Mouse (Mus musculus) forebrain, embryonic 15.5 days (tissue): Measurements from ENCODE around the gene Npnt. TPM values are rescaled to one million over a fixed set of nuclear protein-coding genes. Genes with fewer than 3 reads are reported as not detected.
A peak's percentile ranks its signal among the peaks of the same experiment; 100 is the strongest.

Experiments used
- ATAC-seq: fragments of 200-750 bp; cut with Nextera tagmentation; replicated peaks from 2 replicates; pipeline ENCODE4 v1.8.0; 2017; ENCODE audit warnings: mild to moderate bottlenecking, moderate TSS enrichment, moderate library complexity
- H3K27ac ChIP-seq: fragments of 300-500 bp; sonication (generic); replicated peaks from 2 replicates; pipeline ENCODE4 v1.5.1; 2015; ENCODE audit warnings: mild to moderate bottlenecking, inconsistent platforms
- H3K27me3 ChIP-seq: fragments of 300-500 bp; sonication (generic); 2 replicates; pipeline ENCODE4 v1.6.1; 2015; ENCODE audit warnings: inconsistent platforms
- H3K36me3 ChIP-seq: fragments of 300-500 bp; sonication (generic); 2 replicates; pipeline ENCODE4 v1.6.1; 2015; ENCODE audit warnings: mild to moderate bottlenecking, inconsistent platforms
- H3K4me1 ChIP-seq: fragments of 300-500 bp; sonication (generic); 2 replicates; pipeline ENCODE4 v1.6.1; 2015; ENCODE audit warnings: inconsistent platforms
- H3K4me2 ChIP-seq: fragments of 300-500 bp; sonication (generic); replicated peaks from 2 replicates; pipeline ENCODE4 v1.6.1; 2015; ENCODE audit warnings: mild to moderate bottlenecking, inconsistent platforms
- H3K4me3 ChIP-seq: fragments of 300-500 bp; sonication (generic); 2 replicates; pipeline ENCODE4 v1.5.1; 2015; ENCODE audit warnings: mild to moderate bottlenecking, inconsistent platforms
- H3K9ac ChIP-seq: fragments of 300-500 bp; sonication (generic); replicated peaks from 2 replicates; pipeline ENCODE4 v1.6.1; 2015; ENCODE audit warnings: mild to moderate bottlenecking, inconsistent platforms
- H3K9me3 ChIP-seq: fragments of 300-500 bp; sonication (generic); 2 replicates; pipeline ENCODE4 v1.6.1; 2016; ENCODE audit warnings: inconsistent platforms
- WGBS: fragments of 180-500 bp; shearing (Covaris S2); methylation state at CpG from one replicate; pipeline ENCODE4 v1.1.7; 2015; ENCODE audit warnings: mixed read lengths; 5-methylcytosine and 5-hydroxymethylcytosine counted together
- polyA plus RNA-seq: library from polyadenylated mRNA; unstranded; fragments of >200 nt; fragmentation: Nextera tagmentation; extraction: Ambion mirVana; gene quantifications from 2 replicates; pipeline ENCODE4 v1.2.1, GENCODE M21; 2015

The Npnt gene
- polyA plus RNA-seq, 1 experiment from 2014 or later = 8.2 TPM

DNA sequence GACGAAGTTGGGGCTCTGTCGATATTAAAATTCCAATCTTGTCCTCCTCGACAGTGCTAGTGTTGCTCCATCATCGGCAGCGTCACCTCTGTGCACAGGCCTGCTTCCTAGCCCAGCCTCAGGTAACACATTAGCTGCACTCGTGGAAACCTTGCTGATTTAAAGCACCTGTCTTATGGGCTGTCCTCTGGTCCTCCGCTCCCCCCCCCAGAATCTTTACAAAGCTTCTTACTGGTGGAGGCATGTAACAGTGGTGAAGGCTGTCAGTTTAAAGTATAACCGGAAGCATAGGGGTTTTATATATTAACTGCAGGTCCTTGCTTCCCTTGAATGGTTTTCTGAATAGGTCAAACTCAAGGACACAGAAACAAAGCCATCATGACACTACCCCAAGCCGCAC lies 66.8 kb downstream of the Npnt start:
- ATAC-seq = no peak
- H3K9me3 ChIP-seq = no peaks in the 10 kb centered on the region
- peaks cover 6% of the 10 kb centered on the region; the same call in 1 of the 2 replicates for H3K4me1 ChIP-seq
- WGBS = 90% methylated on average over 9 of the region's 9 CpGs
- no peaks in the 10 kb centered on the region for H3K27me3 ChIP-seq
- no peaks in the 10 kb centered on the region for H3K36me3 ChIP-seq
- H3K9ac ChIP-seq = no peak overlapping the region
- H3K27ac ChIP-seq = no peak overlapping the region
- H3K4me3 ChIP-seq = no peak overlapping the region
- no peak overlapping the region for H3K4me2 ChIP-seq

DNA sequence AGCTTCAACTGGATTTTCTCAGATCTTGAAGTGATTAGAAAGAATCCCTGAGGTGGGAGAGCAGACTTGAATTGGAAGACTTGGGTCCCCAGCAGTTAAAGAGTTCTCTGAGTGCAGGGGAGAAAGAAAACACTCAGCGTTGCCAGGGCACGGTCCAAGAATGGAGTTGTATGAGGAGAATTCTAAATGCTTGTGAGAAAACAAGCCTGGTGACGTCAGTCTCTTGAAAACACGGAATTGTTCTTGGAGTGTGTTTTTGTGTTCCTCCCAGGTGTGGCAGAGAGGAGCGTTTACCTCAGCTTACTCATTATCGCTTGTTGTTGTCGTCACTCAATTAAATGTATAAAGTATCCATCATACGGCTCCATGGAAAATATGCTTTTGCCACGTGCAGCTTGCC lies 69.3 kb downstream of the Npnt start:
- ATAC-seq = peak; percentile 43; the same call in 1 of the 2 replicates

DNA sequence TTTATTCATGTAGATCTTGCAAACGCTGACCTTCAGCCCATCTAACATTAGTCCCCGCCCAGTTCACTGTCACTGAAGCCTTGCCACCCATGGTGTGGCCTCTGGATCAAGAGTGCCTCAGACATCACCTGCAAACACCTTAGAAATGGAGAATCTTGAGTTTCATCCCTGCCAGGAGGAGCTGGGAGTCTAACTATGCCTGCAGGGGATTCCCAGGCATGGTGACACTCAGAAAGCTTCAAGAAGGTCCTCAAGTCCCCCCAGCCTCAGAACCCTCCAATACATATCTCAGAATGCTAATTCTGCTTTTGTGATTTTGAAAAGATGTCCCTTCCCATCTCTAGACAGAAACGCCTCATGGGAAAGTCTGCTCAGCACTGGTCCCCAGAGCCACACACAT lies 69.7 kb downstream of the Npnt start:
- WGBS = 83% methylated on average over 3 of the region's 3 CpGs
- no peak for ATAC-seq
- Histone ChIP-seq H3K27me3 (no peaks in the 10 kb centered on the region), H3K4me3 (no peak overlapping the region), H3K9ac (no peak overlapping the region), H3K4me1 (peaks cover 6% of the 10 kb centered on the region; the same call in 1 of the 2 replicates), H3K4me2 (0 out of 2 replicates have a peak overlapping the region, but pooled peaks have one; percentile 5), H3K9me3 (no peaks in the 10 kb centered on the region), H3K36me3 (no peaks in the 10 kb centered on the region), H3K27ac (no peak overlapping the region)

More for the DNA sequence above, 69.3 kb downstream of the Npnt start:
- no peaks in the 10 kb centered on the region for H3K9me3 ChIP-seq
- H3K4me1 ChIP-seq = peaks cover 6% of the 10 kb centered on the region; the same call in 1 of the 2 replicates
- H3K36me3 ChIP-seq = no peaks in the 10 kb centered on the region
- 43% methylated on average over 9 of the region's 9 CpGs for WGBS
- H3K27ac ChIP-seq = no peak overlapping the region
- 0 out of 2 replicates have a peak overlapping the region, but pooled peaks have one; percentile 5 for H3K4me2 ChIP-seq
- H3K9ac ChIP-seq = no peak overlapping the region
- H3K27me3 ChIP-seq = no peaks in the 10 kb centered on the region
- H3K4me3 ChIP-seq = no peak overlapping the region

DNA sequence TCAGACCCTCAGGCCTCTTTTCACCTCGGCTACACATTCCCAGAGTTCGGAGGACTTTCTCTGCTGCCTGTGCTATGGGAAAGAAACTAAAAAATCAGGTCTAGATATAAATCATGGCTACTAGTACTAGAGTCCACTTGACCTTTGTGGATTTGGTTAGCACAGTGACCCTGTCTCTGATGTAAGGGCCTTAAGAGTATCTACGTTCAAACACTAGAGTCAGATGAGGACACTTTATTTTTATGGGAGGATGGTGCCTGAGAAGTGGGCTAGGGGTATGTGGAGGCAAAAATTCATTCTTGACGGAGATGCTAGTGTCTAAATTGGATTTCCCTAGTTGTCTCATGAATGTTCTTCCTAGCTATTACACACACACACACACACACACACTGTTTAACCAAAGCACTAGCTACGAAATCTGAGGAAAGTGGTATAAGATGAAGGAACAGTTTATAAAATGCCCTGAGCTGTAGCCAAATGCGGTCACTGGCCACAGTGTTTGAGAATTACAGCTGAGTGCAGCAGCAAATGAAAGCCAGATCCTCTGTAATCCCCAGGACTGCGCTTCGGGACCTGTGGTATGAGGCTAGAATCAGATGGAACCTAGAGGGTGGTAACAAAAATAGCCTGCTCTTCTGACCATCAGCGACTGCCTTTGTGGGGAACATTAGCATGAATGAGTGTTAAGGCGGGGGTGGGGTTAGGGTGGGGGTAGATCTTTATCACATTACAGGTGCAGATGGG lies 73.0 kb downstream of the Npnt start:
- no peaks in the 10 kb centered on the region for H3K9me3 ChIP-seq

DNA sequence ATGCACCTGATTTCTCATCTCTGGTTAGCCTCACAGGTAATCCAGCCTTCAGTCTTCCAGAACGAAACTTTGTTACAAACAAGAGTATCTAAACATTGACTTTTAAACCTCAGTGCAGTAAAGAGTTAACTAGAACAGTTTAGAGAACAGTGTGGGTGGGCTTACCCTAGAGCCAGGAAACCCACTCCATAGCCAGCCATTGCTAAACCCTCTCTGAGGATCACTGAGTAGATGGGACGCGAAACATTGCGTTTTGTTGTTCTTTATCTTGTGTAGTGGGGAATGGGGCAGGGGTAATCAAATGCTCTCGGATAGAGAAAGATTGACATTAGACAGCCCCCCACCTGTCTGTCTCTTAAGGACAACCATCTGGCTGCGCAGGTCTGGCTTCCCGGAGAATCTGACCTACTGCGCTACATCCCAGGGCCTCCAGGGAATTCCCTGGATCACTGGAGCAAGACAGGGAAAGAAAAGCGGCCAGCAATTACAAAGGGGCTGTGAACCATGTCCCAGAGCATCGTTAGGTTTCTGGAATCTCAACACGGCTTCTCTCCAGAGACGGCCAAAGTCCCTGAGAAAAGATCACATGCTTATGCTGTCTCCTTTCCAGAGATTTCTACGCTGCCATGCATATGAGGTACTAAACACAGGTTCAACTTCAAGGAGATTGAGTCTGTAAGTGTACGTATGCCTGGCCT lies 73.9 kb downstream of the Npnt start:
- Histone ChIP-seq H3K27ac (no peak overlapping the region), H3K9ac (no peak overlapping the region), H3K4me3 (no peak overlapping the region), H3K9me3 (no peaks in the 10 kb centered on the region), H3K36me3 (no peaks in the 10 kb centered on the region), H3K4me1 (peaks cover 6% of the 10 kb centered on the region; the same call in 1 of the 2 replicates), H3K27me3 (no peaks in the 10 kb centered on the region), H3K4me2 (no peak overlapping the region)
- no peak for ATAC-seq
- WGBS = 46% methylated on average over 14 of the region's 14 CpGs

More for the DNA sequence above, 73.0 kb downstream of the Npnt start:
- ATAC-seq = no peak
- no peak overlapping the region for H3K4me2 ChIP-seq
- H3K4me1 ChIP-seq = peaks cover 6% of the 10 kb centered on the region; the same call in 1 of the 2 replicates
- H3K4me3 ChIP-seq = no peak overlapping the region
- H3K36me3 ChIP-seq = no peaks in the 10 kb centered on the region
- 75% methylated on average over 10 of the region's 10 CpGs for WGBS
- no peak overlapping the region for H3K9ac ChIP-seq
- H3K27ac ChIP-seq = no peak overlapping the region
- no peaks in the 10 kb centered on the region for H3K27me3 ChIP-seq

DNA sequence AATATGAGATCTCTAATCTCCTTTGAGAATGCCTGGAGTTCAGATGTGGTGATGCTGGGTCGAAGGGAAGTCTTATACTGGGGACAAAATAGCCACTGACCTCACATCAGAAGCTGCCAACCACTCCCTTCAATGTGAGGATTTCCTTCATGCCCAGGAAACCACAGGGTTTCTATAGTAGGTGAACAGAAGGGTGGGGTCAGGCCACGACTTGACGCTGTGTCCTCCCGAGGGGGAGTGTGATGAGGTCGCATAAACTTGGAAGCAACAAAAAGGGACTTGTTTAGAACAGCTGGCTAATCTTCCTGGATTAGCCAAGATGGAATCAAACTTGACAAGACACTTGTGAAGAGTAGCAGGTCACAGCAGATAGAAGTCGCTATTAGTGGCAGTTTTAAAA lies 76.8 kb downstream of the Npnt start:
- no peak overlapping the region for H3K4me3 ChIP-seq
- no peaks in the 10 kb centered on the region for H3K36me3 ChIP-seq
- no peaks in the 10 kb centered on the region for H3K27me3 ChIP-seq
- H3K27ac ChIP-seq = no peak overlapping the region
- no peak overlapping the region for H3K4me2 ChIP-seq
- 56% methylated on average over 6 of the region's 6 CpGs for WGBS
- 0 out of 2 replicates have a peak, but pooled peaks cover under 1% of the 10 kb centered on the region for H3K4me1 ChIP-seq
- no peak overlapping the region for H3K9ac ChIP-seq
- H3K9me3 ChIP-seq = no peaks in the 10 kb centered on the region
- ATAC-seq = no peak

DNA sequence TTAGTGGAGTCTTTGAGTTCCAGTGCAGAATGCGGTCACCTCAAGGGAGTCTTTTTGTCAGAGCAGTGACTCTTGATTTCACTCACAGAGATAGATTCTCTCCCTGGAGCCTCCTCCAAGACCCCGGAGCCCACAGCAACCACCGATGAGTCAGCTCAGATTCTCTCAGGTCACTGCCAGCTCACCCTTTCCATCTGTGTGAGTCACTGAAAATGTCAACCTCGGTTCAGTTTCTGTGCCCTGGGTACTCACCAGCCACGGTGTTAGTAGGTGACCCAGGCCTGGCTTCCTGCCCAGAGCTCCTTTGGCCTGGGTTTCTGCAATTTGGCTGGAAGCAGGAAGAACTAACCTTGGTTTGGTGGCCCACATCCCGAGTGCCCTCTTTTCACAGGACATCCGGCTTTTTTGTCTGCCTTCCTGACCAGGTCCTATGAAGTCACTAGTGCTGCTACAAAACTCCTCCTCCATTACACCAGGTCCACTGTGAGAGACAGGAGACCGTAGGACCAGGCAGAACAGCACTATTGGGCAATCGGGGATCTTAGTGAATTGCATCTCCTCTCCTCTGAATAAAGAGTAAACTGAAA lies 78.7 kb downstream of the Npnt start:
- no peak overlapping the region for H3K4me2 ChIP-seq
- H3K4me3 ChIP-seq = no peak overlapping the region
- H3K4me1 ChIP-seq = 0 out of 2 replicates have a peak, but pooled peaks cover 3% of the 10 kb centered on the region
- H3K27ac ChIP-seq = no peak overlapping the region
- H3K9me3 ChIP-seq = no peaks in the 10 kb centered on the region
- H3K36me3 ChIP-seq = no peaks in the 10 kb centered on the region
- WGBS = 86% methylated on average over 9 of the region's 9 CpGs
- no peak for ATAC-seq
- H3K27me3 ChIP-seq = no peaks in the 10 kb centered on the region
- no peak overlapping the region for H3K9ac ChIP-seq

DNA sequence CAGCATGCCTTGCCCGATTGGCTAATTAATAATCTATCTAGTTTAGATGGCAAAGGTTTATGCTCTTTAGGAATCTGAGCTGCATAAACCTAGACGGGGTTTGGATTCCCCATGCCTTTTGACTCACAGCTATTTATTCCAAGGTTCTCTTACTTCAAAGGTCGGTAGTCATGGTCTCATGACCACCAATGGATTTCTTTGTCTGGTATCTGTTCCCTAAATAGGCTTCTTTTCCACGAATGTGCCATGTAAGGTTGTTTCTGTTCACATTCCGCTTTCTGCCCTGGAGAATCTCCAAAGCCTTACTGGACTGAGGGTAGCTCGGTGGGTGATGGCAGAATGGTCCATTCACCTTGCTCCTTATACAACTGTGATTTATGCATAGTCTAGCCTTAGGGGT lies 80.0 kb downstream of the Npnt start:
- no peak overlapping the region for H3K4me2 ChIP-seq
- WGBS = 80% methylated on average over 6 of the region's 6 CpGs
- no peak overlapping the region for H3K4me3 ChIP-seq
- H3K27ac ChIP-seq = no peak overlapping the region
- H3K27me3 ChIP-seq = no peaks in the 10 kb centered on the region
- ATAC-seq = no peak
- no peaks in the 10 kb centered on the region for H3K9me3 ChIP-seq
- H3K4me1 ChIP-seq = 0 out of 2 replicates have a peak, but pooled peaks cover 3% of the 10 kb centered on the region
- no peaks in the 10 kb centered on the region for H3K36me3 ChIP-seq
- H3K9ac ChIP-seq = no peak overlapping the region

DNA sequence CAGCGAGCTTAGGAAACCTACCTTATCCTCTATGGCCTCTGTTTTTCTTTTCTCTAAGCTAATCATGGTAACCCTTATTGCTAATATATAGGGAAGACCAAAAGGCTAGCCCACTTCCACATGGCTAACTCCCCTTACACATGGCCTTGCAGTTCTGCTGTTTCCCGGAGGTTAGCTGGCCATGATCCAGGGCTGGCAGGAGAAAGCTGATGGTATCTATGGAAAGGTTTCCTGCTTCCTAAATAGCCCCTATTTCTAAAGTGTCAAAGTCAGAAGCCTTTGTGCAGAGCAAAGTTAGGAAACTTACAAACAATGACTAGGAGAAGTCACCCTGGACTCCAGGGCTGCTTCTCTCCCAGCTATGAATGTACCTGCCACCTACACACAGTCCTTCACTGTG lies 81.3 kb downstream of the Npnt start:
- Histone ChIP-seq H3K4me2 (no peak overlapping the region), H3K4me1 (0 out of 2 replicates have a peak, but pooled peaks cover 3% of the 10 kb centered on the region), H3K9ac (no peak overlapping the region), H3K27ac (no peak overlapping the region), H3K36me3 (no peaks in the 10 kb centered on the region), H3K27me3 (no peaks in the 10 kb centered on the region), H3K9me3 (no peaks in the 10 kb centered on the region), H3K4me3 (no peak overlapping the region)
- 68% methylated on average over 2 of the region's 2 CpGs for WGBS
- no peak for ATAC-seq

DNA sequence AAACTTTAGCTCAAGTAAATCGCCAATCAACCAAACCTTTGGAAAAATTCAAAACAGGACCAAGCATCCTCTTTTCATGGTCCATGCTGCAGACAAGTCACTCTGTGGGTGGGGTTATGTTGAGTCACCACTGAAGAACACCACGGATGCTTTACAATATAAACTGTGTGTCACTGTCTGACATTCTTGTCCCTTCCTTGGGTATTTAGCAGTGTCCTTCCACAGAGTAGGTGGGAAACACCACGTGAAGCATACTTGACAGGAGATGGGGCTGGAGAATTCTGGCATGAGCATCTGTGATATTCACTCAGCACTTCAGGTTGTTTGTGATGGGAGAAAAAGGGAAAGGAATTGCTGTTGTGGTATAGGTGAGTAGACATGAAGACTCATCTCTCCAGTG lies 83.1 kb downstream of the Npnt start:
- WGBS = 90% methylated on average over 3 of the region's 3 CpGs

DNA sequence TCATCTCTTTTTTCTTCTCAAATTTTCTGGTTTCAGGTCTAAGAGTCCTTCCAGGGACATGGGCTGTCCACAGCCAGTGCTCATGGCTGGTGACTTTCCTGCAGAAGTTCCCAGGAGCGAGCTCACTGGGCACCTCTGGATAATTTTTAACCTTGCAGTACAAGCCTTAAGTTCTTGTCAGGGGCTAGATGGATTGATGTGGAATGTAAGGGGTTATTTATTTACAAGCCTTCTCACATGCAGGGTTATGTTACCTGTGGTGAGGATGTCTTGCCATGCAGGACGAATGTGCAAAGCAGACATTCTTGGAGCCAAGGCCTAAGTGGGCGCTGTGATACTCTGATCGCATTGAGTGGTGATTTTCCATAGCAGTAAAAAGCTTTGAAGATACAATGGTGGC lies 84.5 kb downstream of the Npnt start:
- 0 out of 2 replicates have a peak, but pooled peaks cover 3% of the 10 kb centered on the region for H3K4me1 ChIP-seq

More for the DNA sequence above, 83.1 kb downstream of the Npnt start:
- Histone ChIP-seq H3K4me1 (0 out of 2 replicates have a peak, but pooled peaks cover 3% of the 10 kb centered on the region), H3K36me3 (no peaks in the 10 kb centered on the region), H3K9me3 (no peaks in the 10 kb centered on the region), H3K4me2 (no peak overlapping the region), H3K27ac (no peak overlapping the region), H3K4me3 (no peak overlapping the region), H3K27me3 (no peaks in the 10 kb centered on the region), H3K9ac (no peak overlapping the region)
- no peak for ATAC-seq

DNA sequence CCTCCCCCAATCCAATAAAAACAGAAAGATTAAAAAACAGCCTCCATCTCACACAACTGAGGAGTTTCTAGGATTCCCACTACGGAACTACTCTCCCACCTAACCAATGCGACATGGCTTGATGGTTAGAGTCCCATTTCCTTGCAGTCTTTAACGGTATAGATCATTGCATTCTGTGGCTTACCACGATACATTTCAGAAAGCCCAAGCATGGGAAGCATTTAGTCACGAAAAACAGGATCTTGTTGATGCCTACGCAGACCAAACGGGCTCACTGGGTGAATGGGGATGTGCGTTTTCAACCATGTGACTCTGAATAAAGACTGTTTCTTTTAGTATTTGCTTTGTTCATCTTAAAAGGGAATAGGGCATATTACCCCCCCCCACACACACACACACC lies 85.1 kb downstream of the Npnt start:
- H3K4me3 ChIP-seq = no peak overlapping the region
- H3K4me2 ChIP-seq = no peak overlapping the region
- H3K9me3 ChIP-seq = no peaks in the 10 kb centered on the region
- H3K27me3 ChIP-seq = no peaks in the 10 kb centered on the region
- no peaks in the 10 kb centered on the region for H3K36me3 ChIP-seq
- no peak overlapping the region for H3K27ac ChIP-seq
- H3K4me1 ChIP-seq = 0 out of 2 replicates have a peak, but pooled peaks cover 3% of the 10 kb centered on the region
- H3K9ac ChIP-seq = no peak overlapping the region
- no peak for ATAC-seq
- 86% methylated on average over 8 of the region's 8 CpGs for WGBS

More for the DNA sequence above, 84.5 kb downstream of the Npnt start:
- Histone ChIP-seq H3K4me3 (no peak overlapping the region), H3K36me3 (no peaks in the 10 kb centered on the region), H3K27me3 (no peaks in the 10 kb centered on the region), H3K4me2 (no peak overlapping the region), H3K9ac (no peak overlapping the region), H3K27ac (no peak overlapping the region), H3K9me3 (no peaks in the 10 kb centered on the region)
- ATAC-seq = no peak
- WGBS = 94% methylated on average over 4 of the region's 4 CpGs
